Mouse (Mus musculus): Measurements from ENCODE around the gene Tmem117. TPM values are rescaled to one million over a fixed set of nuclear protein-coding genes. Genes with fewer than 3 reads are reported as not detected.

Tmem117 gene
- total and polyA plus RNA-seq, 3 experiments = not detected

DNA sequence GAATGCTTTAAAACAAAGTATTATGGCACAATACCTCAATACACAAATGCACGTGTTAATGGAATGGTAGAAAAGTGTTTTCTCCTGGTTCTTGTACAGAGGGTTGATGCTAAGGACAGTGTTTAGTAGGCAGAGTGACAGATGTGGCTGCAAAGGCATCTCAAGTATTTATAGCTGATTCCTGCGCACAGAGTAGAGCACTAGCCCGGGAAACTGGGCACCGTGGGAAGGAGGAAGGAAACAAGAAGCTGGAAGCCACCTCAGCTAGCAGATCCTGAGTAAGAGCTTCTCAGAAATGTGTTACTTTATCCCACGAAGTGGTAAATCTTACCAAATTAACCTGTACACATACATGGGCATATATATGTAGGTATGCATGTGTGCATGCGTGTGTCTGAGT, 395.4 kb downstream of the Tmem117 start:
- no peak for TF ChIP-seq GABPA (IDR thresholded peaks at IDR 0.05; ENCODE audit: low read depth, low read length)
- TF ChIP-seq ETS1 (IDR thresholded peaks at IDR 0.05; ENCODE audit: low read depth, low read length) = no peak
- TF ChIP-seq HCFC1 (IDR thresholded peaks at IDR 0.05; ENCODE audit: low read depth, low read length) = no peak
- no peak for DNase-seq (ENCODE audit: low read depth, low spot score)
- no peak overlapping the region for H3K4me3 ChIP-seq (ENCODE audit: control insufficient read depth in 1 of 2, insufficient read depth in 1 of 2, low read depth in 2 of 2, low read length in 2 of 2)
- no peaks in the 10 kb centered on the region for H3K36me3 ChIP-seq (ENCODE audit: control insufficient read depth in 1 of 2, insufficient read depth in 2 of 2, low read length in 2 of 2)
- no peak overlapping the region for H3K9ac ChIP-seq (ENCODE audit: control insufficient read depth, low read depth, low read length, poor library complexity, severe bottlenecking)
- no peaks in the 10 kb centered on the region for H3K4me1 ChIP-seq (ENCODE audit: control insufficient read depth in 1 of 2, insufficient read depth in 2 of 2, low read length in 2 of 2)
- H3K27ac ChIP-seq (ENCODE audit: control insufficient read depth, low read depth, low read length) = no peak overlapping the region
- H3K79me2 ChIP-seq (ENCODE audit: control insufficient read depth, insufficient read depth, low read length, poor library complexity) = no peaks in the 10 kb centered on the region
- no peaks in the 10 kb centered on the region for H3K27me3 ChIP-seq (ENCODE audit: control insufficient read depth in 1 of 2, insufficient read depth in 2 of 2, low read length in 2 of 2)
- no peaks in the 10 kb centered on the region; the same call in 1 of the 2 replicates for H3K9me3 ChIP-seq (replicated peaks; ENCODE audit: insufficient read depth, low read length)

DNA sequence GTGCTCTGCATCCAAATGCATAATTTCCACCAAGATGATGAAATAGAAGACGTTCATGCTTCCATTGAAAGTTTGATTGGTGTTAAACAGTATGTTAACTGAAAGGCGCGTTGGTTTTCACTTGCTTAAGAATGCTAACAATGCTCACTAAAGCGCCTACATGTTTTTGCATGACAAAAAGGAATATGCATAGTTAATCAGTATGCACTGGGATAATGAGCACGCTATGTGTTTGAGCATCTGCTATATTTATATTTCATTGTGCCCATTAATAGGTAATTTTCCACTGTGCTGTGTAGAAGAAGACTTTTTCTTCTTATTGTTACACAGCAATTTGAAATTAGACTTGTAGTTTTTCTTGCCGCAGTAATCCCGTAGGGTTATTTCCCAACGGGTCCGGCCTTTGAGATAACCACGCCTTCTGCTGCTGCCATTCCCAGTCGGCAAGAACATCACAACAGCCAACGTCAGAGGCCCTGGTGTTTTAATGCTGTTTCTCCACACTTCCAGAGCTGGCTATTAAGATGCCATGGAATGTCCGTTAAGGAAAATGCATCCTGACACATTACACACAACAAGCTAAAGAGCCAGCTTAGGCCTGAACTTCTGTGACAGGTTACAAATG, 399.9 kb downstream of the Tmem117 start:
- Histone ChIP-seq H3K4me3 (ENCODE audit: control insufficient read depth in 1 of 2, insufficient read depth in 1 of 2, low read depth in 2 of 2, low read length in 2 of 2) (no peak overlapping the region), H3K9ac (ENCODE audit: control insufficient read depth, low read depth, low read length, poor library complexity, severe bottlenecking) (no peak overlapping the region), H3K79me2 (ENCODE audit: control insufficient read depth, insufficient read depth, low read length, poor library complexity) (no peaks in the 10 kb centered on the region), H3K36me3 (ENCODE audit: control insufficient read depth in 1 of 2, insufficient read depth in 2 of 2, low read length in 2 of 2) (no peaks in the 10 kb centered on the region), H3K9me3 (replicated peaks; ENCODE audit: insufficient read depth, low read length) (no peaks in the 10 kb centered on the region; the same call in 1 of the 2 replicates), H3K4me1 (ENCODE audit: control insufficient read depth in 1 of 2, insufficient read depth in 2 of 2, low read length in 2 of 2) (no peaks in the 10 kb centered on the region), H3K27ac (ENCODE audit: control insufficient read depth, low read depth, low read length) (no peak overlapping the region), H3K27me3 (ENCODE audit: control insufficient read depth in 1 of 2, insufficient read depth in 2 of 2, low read length in 2 of 2) (no peaks in the 10 kb centered on the region)
- DNase-seq (ENCODE audit: low read depth, low spot score) = no peak
- no peak for TF ChIP-seq SMC3 (IDR thresholded peaks at IDR 0.05; ENCODE audit: low read depth, low read length)

DNA sequence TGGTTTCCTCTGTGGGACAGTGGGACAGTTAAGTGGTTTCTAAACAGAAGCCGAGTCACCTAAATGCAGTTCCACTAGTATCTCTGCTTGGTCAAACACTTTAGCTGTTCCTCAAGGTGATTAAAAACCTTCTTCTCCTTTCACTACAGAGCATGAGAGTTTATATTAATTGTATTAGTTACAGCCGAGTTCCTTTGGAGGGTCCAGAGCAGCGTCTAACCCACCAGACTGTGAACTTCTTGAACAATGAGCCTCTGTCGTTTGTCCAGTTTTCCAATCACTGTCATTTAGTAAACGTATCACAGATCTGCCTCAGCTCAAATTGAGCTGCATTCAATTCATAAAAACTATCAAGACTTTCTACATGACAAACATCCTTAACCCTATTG, 400.4 kb downstream of the Tmem117 start:
- TF ChIP-seq MYC (IDR thresholded peaks at IDR 0.05; ENCODE audit: low read depth, low read length) (no peak), RCOR1 (IDR thresholded peaks at IDR 0.05; ENCODE audit: low read depth, low read length) (no peak), CHD2 (IDR thresholded peaks at IDR 0.05; ENCODE audit: low read length) (no peak), UBTF (IDR thresholded peaks at IDR 0.05; ENCODE audit: borderline replicate concordance, insufficient read depth, low read depth, low read length) (no peak), SMC3 (IDR thresholded peaks at IDR 0.05; ENCODE audit: low read depth, low read length) (no peak), EP300 (IDR thresholded peaks at IDR 0.05; ENCODE audit: low read depth in 1 of 2, low read length in 2 of 2) (no peak), USF2 (IDR thresholded peaks at IDR 0.05; ENCODE audit: borderline replicate concordance in 1 of 2, insufficient read depth in 1 of 2, low read depth in 1 of 2, low read length in 2 of 2) (no peak), TCF12 (IDR thresholded peaks at IDR 0.05; ENCODE audit: low read depth, low read length) (no peak), USF1 (IDR thresholded peaks at IDR 0.05; ENCODE audit: low read depth, low read length) (no peak), TBP (IDR thresholded peaks at IDR 0.05; ENCODE audit: low read depth, low read length) (no peak), ETS1 (IDR thresholded peaks at IDR 0.05; ENCODE audit: low read depth, low read length) (no peak), CHD1 (IDR thresholded peaks at IDR 0.05; ENCODE audit: low read depth, low read length) (no peak), GABPA (IDR thresholded peaks at IDR 0.05; ENCODE audit: low read depth, low read length) (no peak)
- no peak overlapping the region for H3K4me3 ChIP-seq (ENCODE audit: control insufficient read depth in 1 of 2, insufficient read depth in 1 of 2, low read depth in 2 of 2, low read length in 2 of 2)
- no peak for DNase-seq (ENCODE audit: low read depth, low spot score)
- no peaks in the 10 kb centered on the region for H3K27me3 ChIP-seq (ENCODE audit: control insufficient read depth in 1 of 2, insufficient read depth in 2 of 2, low read length in 2 of 2)
- no peaks in the 10 kb centered on the region for H3K79me2 ChIP-seq (ENCODE audit: control insufficient read depth, insufficient read depth, low read length, poor library complexity)
- no peak overlapping the region for H3K27ac ChIP-seq (ENCODE audit: control insufficient read depth, low read depth, low read length)
- H3K9me3 ChIP-seq (replicated peaks; ENCODE audit: insufficient read depth, low read length) = no peaks in the 10 kb centered on the region; the same call in 1 of the 2 replicates
- H3K36me3 ChIP-seq (ENCODE audit: control insufficient read depth in 1 of 2, insufficient read depth in 2 of 2, low read length in 2 of 2) = no peaks in the 10 kb centered on the region
- no peak overlapping the region for H3K9ac ChIP-seq (ENCODE audit: control insufficient read depth, low read depth, low read length, poor library complexity, severe bottlenecking)
- no peaks in the 10 kb centered on the region for H3K4me1 ChIP-seq (ENCODE audit: control insufficient read depth in 1 of 2, insufficient read depth in 2 of 2, low read length in 2 of 2)
